In genomic region chr12:110846191-110846765, GRCm38 (mm10) we compare ENCODE assay signal across 8 mouse cellular contexts. TPM values are rescaled to one million over a fixed set of nuclear protein-coding genes. Genes with fewer than 3 reads are reported as not detected.
DNase-seq lines count a peak whose midpoint lies in the region; ATAC-seq and TF ChIP-seq lines count a peak whose summit lies in the region.

No protein-coding gene starts in this region.

- H3K9ac ChIP-seq in lung, embryonic 15.5 days = peak overlapping the region; percentile 54; the same call in 1 of the 2 replicates
- H3K9ac ChIP-seq in limb, embryonic 14.5 days (ENCODE audit: low read depth, low read length, severe bottlenecking) = no peak overlapping the region
- no peak overlapping the region for H3K9ac ChIP-seq in stomach, embryonic 15.5 days

- H3K4me2 ChIP-seq in lung, embryonic 15.5 days = peak overlapping the region; percentile 84
- peak overlapping the region; percentile 58; the same call in 1 of the 2 replicates for H3K4me2 ChIP-seq in limb, embryonic 14.5 days (replicated peaks; ENCODE audit: low read depth, low read length, severe bottlenecking)
- peak overlapping the region; percentile 84 for H3K4me2 ChIP-seq in stomach, embryonic 15.5 days

- H3K27ac ChIP-seq in lung, embryonic 15.5 days = no peak overlapping the region
- H3K27ac ChIP-seq in limb, embryonic 14.5 days (replicated peaks; ENCODE audit: low read depth, low read length) = no peak overlapping the region
- H3K27ac ChIP-seq in stomach, embryonic 15.5 days = no peak overlapping the region

- 65% methylated on average over 6 of the region's 6 CpGs for WGBS in lung, embryonic 15.5 days
- 70% methylated on average over 6 of the region's 6 CpGs for whole genome bisulfite sequencing in limb, embryonic 14.5 days
- 71% methylated on average over 6 of the region's 6 CpGs for WGBS in stomach, embryonic 15.5 days

- no peak for TF ChIP-seq POLR2A in limb, embryonic 14.5 days (IDR thresholded peaks at IDR 0.05; ENCODE audit: borderline replicate concordance, extremely low read depth, insufficient read depth, insufficient read length)

- no peak for ATAC-seq in lung, embryonic 15.5 days (ENCODE audit: borderline replicate concordance, extremely low read depth, low FRiP score, low TSS enrichment)
- ATAC-seq in limb, embryonic 14.5 days (ENCODE audit: low FRiP score, low read depth) = no peak
- ATAC-seq in stomach, embryonic 15.5 days (ENCODE audit: insufficient read depth, low FRiP score, low read depth) = no peak
- no peak for ATAC-seq in megakaryocyte-erythroid progenitor cell, adult 5-6 weeks (replicated peaks; ENCODE audit: low FRiP score, low TSS enrichment, poor library complexity, severe bottlenecking)

- H3K27me3 ChIP-seq in lung, embryonic 15.5 days = no peaks in the 10 kb centered on the region
- H3K27me3 ChIP-seq in limb, embryonic 14.5 days (ENCODE audit: control insufficient read depth, insufficient read depth, low read length) = peaks cover 5% of the 10 kb centered on the region; the same call in 1 of the 2 replicates
- no peaks in the 10 kb centered on the region for H3K27me3 ChIP-seq in stomach, embryonic 15.5 days (replicated peaks)

- peak overlapping the region; percentile 62 for H3K4me3 ChIP-seq in lung, embryonic 15.5 days
- H3K4me3 ChIP-seq in limb, embryonic 14.5 days (replicated peaks; ENCODE audit: low read length) = peak overlapping the region; percentile 39
- peak overlapping the region; percentile 61 for H3K4me3 ChIP-seq in stomach, embryonic 15.5 days (replicated peaks)

- no peaks in the 10 kb centered on the region for H3K9me3 ChIP-seq in lung, embryonic 15.5 days
- no peaks in the 10 kb centered on the region for H3K9me3 ChIP-seq in limb, embryonic 14.5 days (ENCODE audit: control insufficient read depth, low read length)
- no peaks in the 10 kb centered on the region for H3K9me3 ChIP-seq in stomach, embryonic 15.5 days

- H3K4me1 ChIP-seq in lung, embryonic 15.5 days = peaks cover 28% of the 10 kb centered on the region
- H3K4me1 ChIP-seq in limb, embryonic 14.5 days (ENCODE audit: control insufficient read depth, insufficient read depth, low read length) = peaks cover 14% of the 10 kb centered on the region; the same call in 1 of the 2 replicates
- peaks cover 19% of the 10 kb centered on the region for H3K4me1 ChIP-seq in stomach, embryonic 15.5 days

- peak; percentile 44 to 55 for DNase-seq in cerebellum, postnatal 14 days
- DNase-seq in cerebellum, postnatal 4 days (ENCODE audit: low spot score in 2 of 2) = no peak
- DNase-seq in lung, postnatal 14 days = no peak
- no peak for DNase-seq in limb, embryonic 14.5 days (ENCODE audit: low spot score)
- no peak for DNase-seq in adrenal gland, postnatal 36 days

- no peaks in the 10 kb centered on the region for H3K36me3 ChIP-seq in lung, embryonic 15.5 days
- no peaks in the 10 kb centered on the region for H3K36me3 ChIP-seq in limb, embryonic 14.5 days (ENCODE audit: control insufficient read depth, insufficient read depth, low read length)
- no peaks in the 10 kb centered on the region for H3K36me3 ChIP-seq in stomach, embryonic 15.5 days

RNA-seq across cellular contexts. Expression of gene Zfp839, which starts 3.8 kb away (rescaled TPM):
- 4.7 and 6.2 TPM in 2 replicates for polyA plus RNA-seq in lung, embryonic 15.5 days (2015; fragmentation: Nextera tagmentation; extraction: Ambion mirVana)
- 8.7 and 10.0 TPM in 2 replicates for polyA plus RNA-seq in limb, embryonic 14.5 days (2012; rRNA removed)
- 3.9 and 4.8 TPM in 2 replicates for polyA plus RNA-seq in limb, embryonic 14.5 days (2014; fragmentation: Nextera tagmentation; extraction: Ambion mirVana)
- polyA plus RNA-seq in stomach, embryonic 15.5 days (2015; fragmentation: Nextera tagmentation; extraction: Ambion mirVana) = 5.7 and 6.8 TPM in 2 replicates
- 10 to 100 TPM; 10.9 to 12.2 TPM for total RNA-seq in adrenal gland, postnatal 36 days (2021)
- 5.9 and 6.6 TPM in 2 replicates for total RNA-seq in megakaryocyte-erythroid progenitor cell, adult 5-6 weeks (2014; fragmentation: Nextera tagmentation)
- total RNA-seq in megakaryocyte-erythroid progenitor cell, adult 5-6 weeks (2017) = 3.8 and 5.4 TPM in 2 replicates

RNA-seq across cellular contexts. Expression of gene Mok, which starts 5.5 kb away (rescaled TPM):
- 7.1 and 7.4 TPM in 2 replicates for polyA plus RNA-seq in lung, embryonic 15.5 days (2015; fragmentation: Nextera tagmentation; extraction: Ambion mirVana)
- 5.4 and 5.6 TPM in 2 replicates for polyA plus RNA-seq in limb, embryonic 14.5 days (2012; rRNA removed)
- polyA plus RNA-seq in limb, embryonic 14.5 days (2014; fragmentation: Nextera tagmentation; extraction: Ambion mirVana) = 4.5 and 5.8 TPM in 2 replicates
- 2.5 and 3.3 TPM in 2 replicates for polyA plus RNA-seq in stomach, embryonic 15.5 days (2015; fragmentation: Nextera tagmentation; extraction: Ambion mirVana)
- 1 to 10 TPM; 1.2 to 1.6 TPM for total RNA-seq in adrenal gland, postnatal 36 days (2021)
- total RNA-seq in megakaryocyte-erythroid progenitor cell, adult 5-6 weeks (2014; fragmentation: Nextera tagmentation) = 0.42 and 0.67 TPM in 2 replicates
- total RNA-seq in megakaryocyte-erythroid progenitor cell, adult 5-6 weeks (2017) = 0.05 TPM in 1 of 2 replicates, not detected in the other

RNA-seq across cellular contexts. Expression of gene Cinp, which starts 42.7 kb away (rescaled TPM):
- polyA plus RNA-seq in lung, embryonic 15.5 days (2015; fragmentation: Nextera tagmentation; extraction: Ambion mirVana) = 73.7 and 79.1 TPM in 2 replicates
- 74.0 and 74.8 TPM in 2 replicates for polyA plus RNA-seq in limb, embryonic 14.5 days (2012; rRNA removed)
- 73.4 and 77.6 TPM in 2 replicates for polyA plus RNA-seq in limb, embryonic 14.5 days (2014; fragmentation: Nextera tagmentation; extraction: Ambion mirVana)
- polyA plus RNA-seq in stomach, embryonic 15.5 days (2015; fragmentation: Nextera tagmentation; extraction: Ambion mirVana) = 71.0 TPM in 2 replicates
- total RNA-seq in adrenal gland, postnatal 36 days (2021) = 10 to 100 TPM; 41.2 to 42.2 TPM
- total RNA-seq in megakaryocyte-erythroid progenitor cell, adult 5-6 weeks (2014; fragmentation: Nextera tagmentation) = 71.9 and 72.2 TPM in 2 replicates
- total RNA-seq in megakaryocyte-erythroid progenitor cell, adult 5-6 weeks (2017) = 138 and 161 TPM in 2 replicates

RNA-seq across cellular contexts. Expression of gene Tecpr2, which starts 42.8 kb away (rescaled TPM):
- 3.1 and 3.3 TPM in 2 replicates for polyA plus RNA-seq in lung, embryonic 15.5 days (2015; fragmentation: Nextera tagmentation; extraction: Ambion mirVana)
- polyA plus RNA-seq in limb, embryonic 14.5 days (2012; rRNA removed) = 10.1 and 11.4 TPM in 2 replicates
- 3.8 and 4.4 TPM in 2 replicates for polyA plus RNA-seq in limb, embryonic 14.5 days (2014; fragmentation: Nextera tagmentation; extraction: Ambion mirVana)
- 3.3 and 3.8 TPM in 2 replicates for polyA plus RNA-seq in stomach, embryonic 15.5 days (2015; fragmentation: Nextera tagmentation; extraction: Ambion mirVana)
- 10 to 100 TPM in 1 of 2 experiments, 1 to 10 TPM in 1; 9.6 to 10.3 TPM for total RNA-seq in adrenal gland, postnatal 36 days (2021)
- total RNA-seq in megakaryocyte-erythroid progenitor cell, adult 5-6 weeks (2014; fragmentation: Nextera tagmentation) = 4.5 and 5.7 TPM in 2 replicates
- total RNA-seq in megakaryocyte-erythroid progenitor cell, adult 5-6 weeks (2017) = 3.7 and 5.5 TPM in 2 replicates

Comparison
In these comparisons a context has a peak if more than half of its experiments do, and no peak if none do; other contexts are left out.
1. DNase-seq: peak in cerebellum, postnatal 14 days (2 of 2); none in cerebellum, postnatal 4 days (0 of 2), lung, postnatal 14 days (single experiment), limb, embryonic 14.5 days (single experiment) and adrenal gland, postnatal 36 days (0 of 2).
2. Peak in every context shown above with its lines, with median percentiles within 50 percentile points of each other: H3K4me2 ChIP-seq and H3K4me3 ChIP-seq.